Mouse (Mus musculus) intestine, embryonic 14.5 days (tissue): ENCODE results near the gene Tuba1c. TPM values are rescaled to one million over a fixed set of nuclear protein-coding genes. Genes with fewer than 3 reads are reported as not detected.

Source experiments
- ATAC-seq: fragments of 200-750 bp; cut with Nextera tagmentation; replicated peaks from 2 replicates; pipeline ENCODE4 v1.8.0; 2017; ENCODE audit warnings: low read depth, moderate number of reproducible peaks, moderate TSS enrichment, moderate library complexity; ENCODE audit not compliant: low FRiP score, low TSS enrichment
- DNase-seq: peaks from one replicate; pipeline ENCODE4 v3.0.0-alpha.2; 2018; ENCODE audit warnings: low spot score
- H3K27ac ChIP-seq: fragments of 300-500 bp; sonication (generic); 2 replicates; pipeline ENCODE4 v1.5.1; 2014; ENCODE audit warnings: low read depth, mild to moderate bottlenecking, control low read depth
- H3K27me3 ChIP-seq: fragments of 300-500 bp; sonication (generic); replicated peaks from 2 replicates; pipeline ENCODE4 v1.6.1; 2014; ENCODE audit warnings: low read length, control low read depth; ENCODE audit not compliant: control insufficient read depth, insufficient read depth
- H3K36me3 ChIP-seq: fragments of 300-500 bp; sonication (generic); 2 replicates; pipeline ENCODE4 v1.6.1; 2014; ENCODE audit warnings: low read length, control low read depth; ENCODE audit not compliant: control insufficient read depth, insufficient read depth
- H3K4me1 ChIP-seq: fragments of 300-500 bp; sonication (generic); replicated peaks from 2 replicates; pipeline ENCODE4 v1.6.1; 2014; ENCODE audit warnings: low read length, control low read depth, mixed read lengths; ENCODE audit not compliant: control insufficient read depth, insufficient read depth
- H3K4me2 ChIP-seq: fragments of 300-500 bp; sonication (generic); 2 replicates; pipeline ENCODE4 v1.6.1; 2014; ENCODE audit warnings: low read length
- H3K4me3 ChIP-seq: fragments of 300-500 bp; sonication (generic); 2 replicates; pipeline ENCODE4 v1.5.1; 2014; ENCODE audit warnings: low read depth, low read length, control low read depth, mixed read lengths
- H3K9ac ChIP-seq: fragments of 300-500 bp; sonication (generic); 2 replicates; pipeline ENCODE4 v1.6.1; 2014; ENCODE audit warnings: mild to moderate bottlenecking, low read length
- H3K9me3 ChIP-seq: fragments of 300-500 bp; sonication (generic); 2 replicates; pipeline ENCODE4 v1.6.1; 2016; ENCODE audit warnings: low read length, control low read depth; ENCODE audit not compliant: control insufficient read depth
- WGBS: fragments of 180-500 bp; shearing (Covaris S2); extraction: QIAGEN DNeasy Blood & Tissue Kit; methylation state at CpG from one replicate; pipeline ENCODE4 v1.1.7; 2014; 5-methylcytosine and 5-hydroxymethylcytosine counted together
- polyA plus RNA-seq: library from polyadenylated mRNA; unstranded; fragments of >200 nt; fragmentation: Nextera tagmentation; extraction: Ambion mirVana; gene quantifications from 2 replicates; pipeline ENCODE4 v1.2.1, GENCODE M21; 2014

Tuba1c gene
- polyA plus RNA-seq, 1 experiment from 2014 or later: 276 TPM

GRCm38 (mm10) chr15:99031388-99031675 lies 1.6 kb downstream of the Tuba1c start:
- peak overlapping the region; percentile 78; the same call in 1 of the 2 replicates for H3K9ac ChIP-seq
- no peak overlapping the region for H3K27ac ChIP-seq
- no peaks in the 10 kb centered on the region for H3K9me3 ChIP-seq
- H3K4me2 ChIP-seq: peak overlapping the region; percentile 77
- H3K4me1 ChIP-seq: peaks cover 8% of the 10 kb centered on the region
- H3K4me3 ChIP-seq: peak overlapping the region; percentile 67
- no peak for DNase-seq
- peaks cover 24% of the 10 kb centered on the region for H3K36me3 ChIP-seq
- no peaks in the 10 kb centered on the region for H3K27me3 ChIP-seq
- no peak for ATAC-seq
- 58% methylated on average over 4 of the region's 4 CpGs for WGBS

- H3K9me3 ChIP-seq: no peaks in the 10 kb centered on the region
- H3K27ac ChIP-seq: no peak overlapping the region
- peak overlapping the region; percentile 77 for H3K4me2 ChIP-seq
- H3K9ac ChIP-seq: no peak overlapping the region
- DNase-seq (no peak), ATAC-seq (no peak)
- peak overlapping the region; percentile 67 for H3K4me3 ChIP-seq
- peaks cover 29% of the 10 kb centered on the region for H3K36me3 ChIP-seq
- WGBS: 66% methylated on average over 9 of the region's 9 CpGs
- peaks cover 8% of the 10 kb centered on the region for H3K4me1 ChIP-seq
- H3K27me3 ChIP-seq: no peaks in the 10 kb centered on the region
These were observed 2.5 kb downstream of the Tuba1c start for GRCm38 (mm10) chr15:99032041-99032725.

- ATAC-seq: no peak
- H3K9me3 ChIP-seq: no peaks in the 10 kb centered on the region
- 65% methylated on average over 7 of the region's 7 CpGs for WGBS
- H3K27me3 ChIP-seq: no peaks in the 10 kb centered on the region
- H3K9ac ChIP-seq: no peak overlapping the region
- H3K4me1 ChIP-seq: peaks cover 8% of the 10 kb centered on the region
- H3K4me3 ChIP-seq: peak overlapping the region; percentile 67
- H3K4me2 ChIP-seq: peak overlapping the region; percentile 77
- peaks cover 29% of the 10 kb centered on the region for H3K36me3 ChIP-seq
- no peak for DNase-seq
- H3K27ac ChIP-seq: 0 out of 2 replicates have a peak overlapping the region, but pooled peaks have one; percentile 18
These were observed 3.1 kb downstream of the Tuba1c start for GRCm38 (mm10) chr15:99032726-99033250.

- Histone ChIP-seq H3K27ac (no peak overlapping the region), H3K9ac (no peak overlapping the region), H3K27me3 (no peaks in the 10 kb centered on the region), H3K9me3 (no peaks in the 10 kb centered on the region), H3K4me3 (0 out of 2 replicates have a peak overlapping the region, but pooled peaks have one; percentile 67), H3K36me3 (peaks cover 34% of the 10 kb centered on the region), H3K4me1 (peaks cover 8% of the 10 kb centered on the region), H3K4me2 (peak overlapping the region; percentile 77)
- DNase-seq (no peak), ATAC-seq (no peak)
- WGBS: 86% methylated on average over 7 of the region's 7 CpGs
These were observed 4.0 kb downstream of the Tuba1c start for GRCm38 (mm10) chr15:99033498-99034270.

GRCm38 (mm10) chr15:99035431-99035830 lies 5.7 kb downstream of the Tuba1c start:
- DNase-seq (no peak), ATAC-seq (no peak)
- Histone ChIP-seq H3K36me3 (peaks cover 38% of the 10 kb centered on the region), H3K4me2 (no peak overlapping the region), H3K27me3 (no peaks in the 10 kb centered on the region), H3K9ac (no peak overlapping the region), H3K4me1 (peaks cover 8% of the 10 kb centered on the region), H3K4me3 (no peak overlapping the region), H3K9me3 (no peaks in the 10 kb centered on the region), H3K27ac (no peak overlapping the region)
- 71% methylated on average over 4 of the region's 4 CpGs for WGBS

- H3K9me3 ChIP-seq: no peaks in the 10 kb centered on the region
- no peak overlapping the region for H3K9ac ChIP-seq
- H3K27ac ChIP-seq: no peak overlapping the region
- peaks cover 38% of the 10 kb centered on the region for H3K36me3 ChIP-seq
- DNase-seq (no peak), ATAC-seq (no peak)
- 94% methylated on average over 8 of the region's 8 CpGs for WGBS
- H3K4me1 ChIP-seq: peaks cover 6% of the 10 kb centered on the region
- no peak overlapping the region for H3K4me2 ChIP-seq
- H3K4me3 ChIP-seq: no peak overlapping the region
- no peaks in the 10 kb centered on the region for H3K27me3 ChIP-seq
These were observed 6.7 kb downstream of the Tuba1c start for GRCm38 (mm10) chr15:99036249-99036905.

GRCm38 (mm10) chr15:99038025-99038424 lies 8.3 kb downstream of the Tuba1c start:
- DNase-seq: no peak
- Histone ChIP-seq H3K27ac (no peak overlapping the region), H3K9me3 (no peaks in the 10 kb centered on the region), H3K9ac (no peak overlapping the region), H3K4me1 (no peaks in the 10 kb centered on the region; the same call in 1 of the 2 replicates), H3K4me2 (no peak overlapping the region), H3K4me3 (no peak overlapping the region), H3K36me3 (peaks cover 38% of the 10 kb centered on the region), H3K27me3 (no peaks in the 10 kb centered on the region)
- no peak for ATAC-seq
- 93% methylated on average over 1 of the region's 1 CpGs for WGBS

GRCm38 (mm10) chr15:99038797-99039196 lies 9.1 kb downstream of the Tuba1c start:
- Histone ChIP-seq H3K4me1 (no peaks in the 10 kb centered on the region), H3K9ac (no peak overlapping the region), H3K27ac (no peak overlapping the region), H3K4me2 (no peak overlapping the region), H3K36me3 (peaks cover 36% of the 10 kb centered on the region), H3K4me3 (no peak overlapping the region), H3K27me3 (no peaks in the 10 kb centered on the region), H3K9me3 (no peaks in the 10 kb centered on the region)
- ATAC-seq (no peak), DNase-seq (no peak)
- 91% methylated on average over 5 of the region's 5 CpGs for WGBS
